Mouse (Mus musculus) intestine, postnatal 0 days (tissue): ENCODE data around the gene Fli1. TPM values are rescaled to one million over a fixed set of nuclear protein-coding genes. Genes with fewer than 3 reads are reported as not detected.

ENCODE experiments used
- ATAC-seq: fragments of 200-750 bp; cut with Nextera tagmentation; 2 replicates; pipeline ENCODE4 v1.8.0; 2017; ENCODE audit warnings: mild to moderate bottlenecking, moderate TSS enrichment, moderate library complexity
- H3K27ac ChIP-seq: fragments of 300-500 bp; sonication (generic); 2 replicates; pipeline ENCODE4 v1.5.1; 2014; ENCODE audit warnings: mild to moderate bottlenecking, low read depth, low read length, moderate library complexity
- H3K27me3 ChIP-seq: fragments of 300-500 bp; sonication (generic); replicated peaks from 2 replicates; pipeline ENCODE4 v1.6.1; 2014; ENCODE audit warnings: low read length, mixed read lengths; ENCODE audit not compliant: control insufficient read depth, insufficient read depth
- H3K36me3 ChIP-seq: fragments of 300-500 bp; sonication (generic); 2 replicates; pipeline ENCODE4 v1.6.1; 2014; ENCODE audit warnings: mild to moderate bottlenecking, moderate library complexity; ENCODE audit not compliant: control insufficient read depth, insufficient read depth
- H3K4me1 ChIP-seq: fragments of 300-500 bp; sonication (generic); replicated peaks from 2 replicates; pipeline ENCODE4 v1.6.1; 2014; ENCODE audit warnings: antibody characterized with exemption, low read length, mixed read lengths; ENCODE audit not compliant: control insufficient read depth, insufficient read depth
- H3K4me2 ChIP-seq: fragments of 300-500 bp; sonication (generic); replicated peaks from 2 replicates; pipeline ENCODE4 v1.6.1; 2014; ENCODE audit warnings: low read depth, mild to moderate bottlenecking, moderate library complexity
- H3K4me3 ChIP-seq: fragments of 300-500 bp; sonication (generic); 2 replicates; pipeline ENCODE4 v1.5.1; 2014; ENCODE audit warnings: low read depth, low read length
- H3K9ac ChIP-seq: fragments of 300-500 bp; sonication (generic); 2 replicates; pipeline ENCODE4 v1.6.1; 2014; ENCODE audit warnings: mild to moderate bottlenecking, low read depth, low read length
- H3K9me3 ChIP-seq: fragments of 300-500 bp; sonication (generic); 2 replicates; pipeline ENCODE4 v1.6.1; 2016; ENCODE audit warnings: mixed run types; ENCODE audit not compliant: control insufficient read depth
- CTCF ChIP-seq: sonication (generic); IDR thresholded peaks from 2 replicates; pipeline ENCODE4 v1.5.1; 2016; ENCODE audit warnings: low read depth, mild to moderate bottlenecking, control low read depth, antibody characterized with exemption, moderate library complexity
- WGBS: fragments of 180-500 bp; shearing (Covaris S2); extraction: QIAGEN DNeasy Blood & Tissue Kit; methylation state at CpG from one replicate; pipeline ENCODE4 v1.1.7; 2014; 5-methylcytosine and 5-hydroxymethylcytosine counted together
- polyA plus RNA-seq: library from polyadenylated mRNA; unstranded; fragments of >200 nt; fragmentation: Nextera tagmentation; extraction: Ambion mirVana; gene quantifications from 2 replicates; pipeline ENCODE4 v1.2.1, GENCODE M21; 2015

Gene Fli1
- polyA plus RNA-seq, 1 experiment from 2014 or later = 6.0 TPM

- no peaks in the 10 kb centered on the region for H3K27me3 ChIP-seq
- no peak overlapping the region for H3K9ac ChIP-seq
- ATAC-seq = no peak
- no peaks in the 10 kb centered on the region for H3K9me3 ChIP-seq
- H3K27ac ChIP-seq = no peak overlapping the region
- H3K4me2 ChIP-seq = no peak overlapping the region
- H3K36me3 ChIP-seq = no peaks in the 10 kb centered on the region
- no peak overlapping the region for H3K4me3 ChIP-seq
- TF ChIP-seq CTCF = no peak
- H3K4me1 ChIP-seq = no peaks in the 10 kb centered on the region
- whole genome bisulfite sequencing = 53% methylated on average over 3 of the region's 3 CpGs
Measured at GRCm38 (mm10) chr9:32565309-32565708, 22.6 kb upstream of the Fli1 start.

DNA sequence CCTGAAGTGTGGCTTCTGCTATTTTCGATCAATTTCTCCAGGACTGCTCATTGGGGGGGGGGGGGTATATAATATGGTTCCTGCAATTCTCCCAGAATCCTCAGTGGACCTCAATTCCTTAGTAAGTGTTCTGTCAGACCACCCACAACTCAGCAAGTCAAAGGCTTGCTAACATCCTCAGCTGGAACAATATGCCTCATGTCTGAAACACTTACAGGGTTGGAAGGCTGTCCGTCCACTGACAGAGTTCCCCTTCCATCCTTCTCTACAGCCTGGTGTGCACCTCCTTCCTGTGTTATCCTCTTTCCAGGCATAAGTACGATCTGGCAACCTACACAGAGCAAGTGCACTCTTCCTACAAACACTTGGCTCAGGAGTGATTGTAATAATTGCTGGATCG, 20.2 kb upstream of the Fli1 start:
- Histone ChIP-seq H3K4me1 (no peaks in the 10 kb centered on the region), H3K9ac (no peak overlapping the region), H3K27me3 (no peaks in the 10 kb centered on the region), H3K9me3 (no peaks in the 10 kb centered on the region), H3K27ac (no peak overlapping the region), H3K4me3 (no peak overlapping the region), H3K36me3 (no peaks in the 10 kb centered on the region), H3K4me2 (no peak overlapping the region)
- WGBS = 69% methylated on average over 4 of the region's 4 CpGs
- no peak for TF ChIP-seq CTCF
- no peak for ATAC-seq

- Histone ChIP-seq H3K27ac (no peak overlapping the region), H3K4me2 (no peak overlapping the region), H3K4me3 (no peak overlapping the region), H3K9ac (no peak overlapping the region), H3K36me3 (no peaks in the 10 kb centered on the region), H3K27me3 (no peaks in the 10 kb centered on the region), H3K9me3 (no peaks in the 10 kb centered on the region), H3K4me1 (no peaks in the 10 kb centered on the region)
- 23% methylated on average over 9 of the region's 9 CpGs for WGBS
- peak; percentile 31; the same call in 1 of the 2 replicates for ATAC-seq
- peak; percentile 69 for TF ChIP-seq CTCF
Measured at GRCm38 (mm10) chr9:32562409-32562808, 19.7 kb upstream of the Fli1 start.

DNA sequence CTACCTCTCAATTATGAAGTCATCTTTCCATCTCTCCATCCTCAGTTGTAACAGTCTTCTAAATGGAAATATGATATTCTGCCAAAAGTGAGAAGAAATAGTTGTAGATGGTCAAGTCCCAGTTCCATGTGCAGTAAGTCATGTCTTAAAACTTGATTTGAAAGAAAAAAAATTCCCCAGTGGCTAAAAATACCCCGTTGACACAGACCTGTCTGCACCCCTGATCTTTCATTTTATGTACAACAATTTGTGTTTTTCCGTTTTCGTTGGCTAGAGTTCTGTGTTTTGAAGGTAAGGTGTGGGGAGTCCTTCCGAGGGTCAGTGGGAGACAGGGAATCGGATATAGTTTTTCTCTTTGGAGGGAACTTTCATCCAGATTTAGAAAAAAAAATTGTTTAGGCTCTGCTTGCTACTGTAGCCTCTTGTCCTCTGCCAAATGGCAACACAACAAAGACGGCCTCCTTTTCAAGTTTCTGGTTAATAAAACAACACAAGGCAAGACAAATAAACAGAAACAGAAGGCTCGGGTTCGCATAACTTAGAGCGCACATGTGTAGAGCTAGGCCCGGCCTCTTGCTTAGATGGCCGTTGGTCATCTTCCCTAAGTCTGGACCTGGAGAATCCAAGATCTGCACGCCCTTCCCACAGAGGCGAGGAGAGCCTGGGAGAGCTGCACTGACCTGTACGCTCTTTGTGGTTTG, 18.7 kb upstream of the Fli1 start:
- H3K27me3 ChIP-seq = no peaks in the 10 kb centered on the region
- 86% methylated on average over 14 of the region's 14 CpGs for WGBS

DNA sequence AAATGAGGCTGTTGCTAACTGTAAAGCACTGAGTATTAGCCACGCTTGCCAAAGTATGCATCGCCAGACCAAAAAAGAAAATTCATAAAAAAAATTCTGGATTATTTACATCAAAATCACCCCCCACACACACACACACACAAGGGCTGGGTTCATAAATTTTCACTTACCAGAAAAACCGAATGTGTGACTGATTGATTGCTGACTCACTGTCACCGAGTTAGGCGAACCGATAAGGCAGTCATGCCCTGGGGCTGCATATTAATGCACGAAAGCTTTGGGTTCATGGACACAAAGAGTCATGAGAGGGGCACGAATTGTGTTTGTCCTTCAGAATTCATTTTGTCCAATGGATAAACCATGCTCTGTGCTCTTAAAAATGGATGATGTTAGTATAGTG, 17.2 kb upstream of the Fli1 start:
- Histone ChIP-seq H3K27ac (no peak overlapping the region), H3K4me1 (no peaks in the 10 kb centered on the region), H3K4me2 (no peak overlapping the region), H3K9ac (no peak overlapping the region), H3K27me3 (no peaks in the 10 kb centered on the region), H3K4me3 (no peak overlapping the region), H3K36me3 (no peaks in the 10 kb centered on the region), H3K9me3 (no peaks in the 10 kb centered on the region)
- no peak for ATAC-seq
- 75% methylated on average over 8 of the region's 8 CpGs for WGBS
- no peak for TF ChIP-seq CTCF

More for the DNA sequence above, 18.7 kb upstream of the Fli1 start:
- Histone ChIP-seq H3K4me1 (no peaks in the 10 kb centered on the region), H3K9ac (no peak overlapping the region), H3K9me3 (no peaks in the 10 kb centered on the region), H3K4me2 (no peak overlapping the region), H3K4me3 (no peak overlapping the region), H3K27ac (no peak overlapping the region), H3K36me3 (no peaks in the 10 kb centered on the region)
- ATAC-seq = no peak
- no peak for TF ChIP-seq CTCF

DNA sequence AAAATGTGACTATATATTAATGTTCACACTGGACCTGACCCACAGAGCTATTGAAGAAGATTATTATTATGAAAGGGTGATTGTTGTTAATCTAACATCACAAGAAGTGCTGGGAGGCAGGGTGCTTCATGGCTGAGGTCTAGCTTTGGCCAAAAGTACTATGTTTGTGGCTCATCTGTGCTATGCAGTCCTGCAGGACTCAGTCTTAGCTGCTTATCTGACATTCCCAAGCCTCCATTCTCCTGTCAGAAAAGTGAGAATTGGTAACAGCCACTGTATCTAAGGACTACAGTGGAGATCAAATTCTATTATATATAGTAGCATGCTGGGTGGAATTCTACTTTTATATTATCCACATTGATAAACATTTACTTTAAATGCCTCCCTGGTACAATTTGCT, 16.8 kb upstream of the Fli1 start:
- H3K9ac ChIP-seq = no peak overlapping the region
- H3K27ac ChIP-seq = no peak overlapping the region
- H3K4me2 ChIP-seq = no peak overlapping the region
- no peaks in the 10 kb centered on the region for H3K9me3 ChIP-seq
- TF ChIP-seq CTCF = no peak
- H3K4me3 ChIP-seq = no peak overlapping the region
- H3K27me3 ChIP-seq = no peaks in the 10 kb centered on the region
- H3K36me3 ChIP-seq = no peaks in the 10 kb centered on the region
- ATAC-seq = no peak
- H3K4me1 ChIP-seq = no peaks in the 10 kb centered on the region
